Mouse (Mus musculus) heart, adult 11 months (tissue): ENCODE results near the gene Gpr39.

Source experiments
- DNase-seq: peaks from one replicate; pipeline ENCODE4 v3.0.0; 2022

The Gpr39 gene

DNA sequence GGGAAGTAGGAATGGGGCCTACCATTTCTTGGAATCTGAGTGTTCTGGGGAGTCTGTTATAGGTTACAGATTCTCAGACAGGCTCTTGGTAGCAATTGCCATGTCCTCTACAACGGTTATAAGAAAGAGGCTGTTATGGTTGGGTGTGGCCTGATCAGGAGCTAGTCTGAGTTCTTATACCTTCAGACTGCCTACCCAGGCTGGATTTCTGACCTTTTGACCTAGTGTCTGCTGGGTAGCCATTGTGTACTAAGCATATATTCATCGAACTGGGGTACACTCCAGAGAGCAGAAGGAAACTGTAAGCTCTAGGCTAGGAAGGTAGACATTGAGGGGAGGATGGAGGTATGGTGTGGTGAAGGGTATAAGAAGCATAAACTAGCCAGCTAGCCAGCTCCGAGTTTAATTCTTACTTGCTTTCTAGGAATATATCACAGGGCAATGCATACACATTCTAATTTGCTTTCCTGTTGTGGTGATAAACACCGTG lies 24.4 kb downstream of the Gpr39 start:
- DNase-seq, result peak; percentile 57

DNA sequence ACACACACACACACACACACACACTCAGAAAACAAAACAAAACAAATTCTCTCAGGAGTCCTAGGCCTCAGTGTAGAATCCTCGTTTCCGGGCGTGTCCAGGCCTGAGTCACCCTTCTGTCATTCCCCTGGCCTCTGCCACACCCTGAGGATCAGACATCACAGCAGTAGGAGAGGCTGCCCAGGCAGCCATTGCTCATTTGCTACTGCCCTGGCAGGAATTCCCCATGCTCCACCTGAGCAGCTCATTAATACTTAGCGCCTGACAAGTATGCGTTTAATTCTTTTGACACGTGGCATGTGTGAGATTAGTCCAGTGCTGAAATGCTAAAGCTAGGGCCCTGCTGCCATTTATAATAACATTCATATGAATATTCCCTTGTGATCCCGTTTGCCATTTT lies 25.0 kb downstream of the Gpr39 start:
- peak; percentile 82 for DNase-seq

DNA sequence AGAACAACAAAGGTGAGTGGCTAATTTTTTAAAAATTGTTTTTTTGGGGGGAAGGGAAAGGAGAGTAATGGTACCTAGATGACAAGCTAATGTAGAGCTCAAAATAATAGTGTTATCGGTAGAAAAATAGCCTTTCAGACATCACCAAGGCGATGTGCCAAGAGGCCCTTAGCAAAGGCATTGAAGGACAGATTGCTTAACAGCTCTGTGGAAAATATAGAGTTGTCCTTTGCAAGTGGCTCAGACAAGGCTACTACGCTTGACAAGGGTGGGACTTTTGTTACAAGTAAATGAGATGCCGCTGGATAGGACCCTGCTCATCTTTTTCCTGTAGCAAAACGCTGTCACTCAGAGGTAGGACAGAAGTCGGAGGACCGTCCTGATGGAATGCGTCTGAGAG lies 25.5 kb downstream of the Gpr39 start:
- peak; percentile 82 for DNase-seq

DNA sequence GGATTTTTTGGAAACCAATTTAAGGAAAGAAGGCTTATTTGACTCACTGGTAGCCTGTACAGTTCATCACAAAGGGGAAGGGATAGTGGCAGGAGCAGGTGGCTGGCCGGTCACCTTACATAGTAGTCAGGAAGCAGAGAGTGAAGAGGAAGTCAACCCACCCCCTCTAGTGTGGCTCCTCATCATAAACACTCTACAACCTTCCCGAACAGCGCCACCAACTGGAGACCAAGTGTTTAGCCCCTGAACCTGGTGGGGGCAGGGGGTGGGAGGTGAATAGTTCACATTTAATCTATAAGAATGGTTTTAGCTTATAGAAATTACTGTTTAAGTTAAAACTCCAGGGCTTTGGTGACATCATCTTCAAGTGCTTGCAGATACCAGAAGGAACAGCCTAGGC lies 28.6 kb downstream of the Gpr39 start:
- peak; percentile 77 for DNase-seq

DNA sequence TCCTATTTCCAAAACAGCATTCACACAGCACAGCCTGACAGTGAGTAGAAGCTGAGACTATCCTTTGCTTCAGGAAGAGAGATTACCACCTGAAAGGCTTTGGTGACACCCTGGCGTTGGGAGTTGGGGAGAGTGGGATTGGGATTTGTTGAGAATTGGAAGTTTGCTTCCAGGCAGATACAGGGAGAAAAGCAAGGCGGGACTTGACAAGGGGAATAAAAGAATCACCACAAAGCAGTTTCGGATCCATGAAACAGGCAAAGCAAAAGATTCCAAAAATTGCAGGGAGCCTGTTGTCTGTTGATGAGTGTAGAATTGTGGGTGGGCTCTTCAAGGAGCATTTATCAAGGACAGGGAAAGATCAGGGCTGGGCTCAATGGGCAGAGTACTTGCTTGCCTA lies 38.5 kb downstream of the Gpr39 start:
- peak; percentile 63 for DNase-seq

DNA sequence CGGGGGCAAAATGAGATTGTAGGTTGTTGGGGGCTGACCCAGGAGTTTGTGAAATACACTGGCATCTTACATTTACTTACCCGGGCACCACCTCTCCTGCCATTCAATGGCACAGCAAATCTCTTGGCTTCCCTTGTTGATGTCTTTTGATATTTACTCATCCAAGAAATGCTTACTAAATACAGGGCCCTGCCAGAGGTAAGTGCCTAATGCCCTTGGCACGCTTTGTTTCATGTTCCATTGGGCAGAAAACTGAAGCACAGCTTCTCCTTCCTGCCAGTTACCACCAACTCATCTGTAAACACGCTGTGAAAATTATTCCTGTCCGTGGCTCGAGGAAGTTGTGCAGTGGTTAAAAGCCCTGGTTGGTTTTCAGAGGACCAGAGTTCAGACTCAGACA lies 39.4 kb downstream of the Gpr39 start:
- DNase-seq, result peak; percentile 79

DNA sequence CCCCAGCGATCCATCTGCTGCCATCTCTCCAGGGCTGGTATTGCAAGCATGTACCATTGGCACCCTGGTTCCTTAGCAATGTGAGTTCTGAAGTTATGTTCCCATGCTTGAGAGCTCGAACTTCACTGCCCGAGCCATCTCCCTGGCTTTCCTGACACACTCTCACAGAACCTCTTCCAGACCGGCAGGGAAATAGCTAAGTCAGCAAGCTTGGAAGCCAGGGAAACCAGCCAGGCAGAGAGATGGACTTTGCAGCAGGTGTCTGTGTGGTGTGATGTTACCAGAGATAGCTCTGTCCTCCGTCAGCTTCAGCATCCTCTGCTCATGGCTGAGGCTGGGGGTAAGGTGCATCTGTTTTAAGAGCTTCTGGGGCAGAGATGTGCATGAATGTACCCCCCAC lies 41.1 kb downstream of the Gpr39 start:
- DNase-seq, result peak; percentile 66

DNA sequence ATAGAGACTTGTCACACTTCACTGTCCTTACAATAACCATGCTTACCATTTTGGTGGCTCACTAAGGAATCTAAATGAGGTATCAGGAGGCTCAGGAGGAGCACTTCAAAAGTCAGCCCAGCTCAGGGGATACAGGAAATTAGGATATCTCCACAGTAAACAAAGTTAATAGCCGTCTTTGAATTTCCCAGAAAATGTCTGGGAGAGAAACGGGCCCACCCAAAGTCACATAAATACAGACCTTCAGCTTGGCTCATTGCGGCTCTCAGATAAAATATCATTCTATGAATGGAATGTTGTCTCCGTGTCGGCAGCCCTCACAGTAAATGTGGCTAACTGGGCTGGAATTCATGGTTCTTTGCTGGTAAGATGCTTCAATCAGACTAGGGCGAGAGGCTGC lies 42.3 kb downstream of the Gpr39 start:
- DNase-seq, result peak; percentile 78

DNA sequence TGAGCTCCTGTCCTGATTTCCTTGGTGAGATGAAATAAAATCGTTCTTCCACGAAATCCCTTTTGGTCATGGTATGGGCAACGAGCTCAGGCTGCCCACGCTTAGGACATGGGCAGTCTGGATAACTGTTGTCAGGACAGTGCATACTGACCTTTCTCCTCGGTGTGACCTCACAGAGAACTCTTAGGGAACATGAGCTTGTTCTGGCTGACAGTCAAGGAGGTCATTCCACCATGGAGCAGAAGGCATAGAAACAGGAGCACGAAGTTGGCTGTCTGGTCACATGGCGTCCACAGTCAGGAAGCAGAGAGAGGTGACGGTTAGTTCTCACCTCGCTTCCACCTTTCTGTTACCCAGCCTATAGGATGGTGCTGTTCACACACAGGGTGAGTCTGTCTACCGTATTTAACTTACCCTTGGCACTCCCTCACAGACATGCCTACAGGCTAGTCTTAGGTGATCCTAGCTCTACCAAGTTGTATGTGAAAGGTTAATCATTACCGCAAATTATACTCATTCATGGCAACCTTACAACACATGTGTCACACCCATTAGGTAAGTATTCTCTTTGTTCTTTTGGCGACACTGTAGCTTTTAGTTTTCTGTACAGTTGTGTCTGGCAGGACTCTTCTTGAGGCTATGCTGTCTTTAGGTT lies 44.4 kb downstream of the Gpr39 start:
- peak; percentile 37 for DNase-seq

DNA sequence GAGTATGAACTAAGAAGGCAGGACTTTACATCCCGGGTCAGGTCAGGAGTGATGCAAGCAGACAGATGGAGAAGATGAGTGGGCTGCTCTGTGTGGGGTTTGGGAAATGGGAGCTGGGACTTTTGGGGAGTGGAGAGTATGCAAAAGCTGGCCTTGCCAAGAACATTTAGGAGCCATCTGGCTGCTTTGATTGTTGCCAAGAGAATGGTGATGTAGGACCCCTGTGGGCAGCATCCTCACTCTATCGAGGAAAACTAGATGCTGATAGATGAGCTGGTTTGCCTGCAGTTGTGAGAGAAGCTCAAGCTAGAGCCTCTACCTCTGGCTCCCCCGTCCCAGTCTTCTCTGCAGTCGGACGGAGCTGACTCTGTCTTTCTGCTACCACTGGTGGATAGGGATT lies 47.5 kb downstream of the Gpr39 start:
- DNase-seq, result peak; percentile 41

DNA sequence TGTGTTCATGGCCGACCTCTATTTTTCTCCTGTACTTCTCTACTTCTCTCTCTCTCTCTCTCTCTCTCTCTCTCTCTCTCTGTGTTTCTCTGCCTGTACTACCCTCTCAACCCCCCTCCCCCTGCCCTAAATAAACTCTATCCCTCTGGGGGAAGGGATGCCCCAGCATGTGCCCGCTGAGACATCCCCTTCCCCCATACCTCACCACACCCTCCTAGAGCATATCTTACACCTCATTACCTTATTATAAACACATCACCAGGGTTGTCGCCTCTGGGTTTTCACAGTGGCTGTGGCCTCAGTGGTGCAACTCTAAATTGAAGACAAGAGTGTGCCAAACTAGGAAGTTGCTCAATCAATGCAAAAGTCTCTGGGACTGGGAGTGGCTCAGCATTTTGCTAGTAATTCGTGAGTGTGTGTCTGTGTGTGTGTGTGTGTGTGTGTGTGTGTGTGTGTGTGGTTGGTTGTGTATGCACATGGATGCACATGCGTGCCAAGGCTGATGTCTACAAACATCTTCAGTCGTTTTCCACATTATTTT lies 52.3 kb downstream of the Gpr39 start:
- peak; percentile 43 for DNase-seq

DNA sequence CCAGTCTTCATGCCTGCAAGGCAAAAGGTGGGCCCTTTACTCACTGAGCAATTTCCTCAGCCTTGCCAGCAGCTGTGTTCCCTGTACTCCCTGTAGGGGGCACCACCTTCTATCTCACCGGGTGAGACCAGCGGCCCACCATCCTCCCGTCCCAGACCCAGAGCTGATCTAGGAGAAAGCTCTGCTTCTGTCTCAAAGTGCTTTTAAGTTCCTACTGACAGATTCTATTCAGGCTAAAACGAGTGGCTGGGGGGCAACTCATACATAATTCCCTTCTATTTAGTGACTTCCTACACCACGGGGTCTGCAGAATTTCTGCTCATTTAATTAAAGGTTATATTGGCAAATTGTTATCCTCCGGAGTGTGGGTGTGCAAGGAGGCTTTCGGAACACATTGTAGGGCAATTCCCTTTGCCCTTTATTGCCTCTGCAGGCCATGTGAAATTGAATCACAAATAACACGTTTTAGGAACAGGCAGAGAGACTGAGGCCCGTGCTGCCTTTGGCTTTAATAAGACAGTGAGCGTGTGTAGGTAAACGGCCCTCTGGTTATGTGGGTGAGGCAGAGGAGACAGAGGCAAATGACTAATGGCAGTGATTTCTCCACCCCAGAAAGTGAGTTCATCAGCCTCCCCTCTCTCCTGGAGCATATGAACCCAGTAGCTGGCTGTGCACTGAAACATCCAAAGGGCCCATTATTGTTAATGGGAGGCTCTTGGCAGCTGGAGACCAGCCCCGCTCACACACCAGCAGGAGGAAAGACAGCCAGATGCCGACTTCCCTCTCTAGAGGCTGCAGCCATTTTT lies 53.1 kb downstream of the Gpr39 start:
- peak; percentile 77 for DNase-seq

DNA sequence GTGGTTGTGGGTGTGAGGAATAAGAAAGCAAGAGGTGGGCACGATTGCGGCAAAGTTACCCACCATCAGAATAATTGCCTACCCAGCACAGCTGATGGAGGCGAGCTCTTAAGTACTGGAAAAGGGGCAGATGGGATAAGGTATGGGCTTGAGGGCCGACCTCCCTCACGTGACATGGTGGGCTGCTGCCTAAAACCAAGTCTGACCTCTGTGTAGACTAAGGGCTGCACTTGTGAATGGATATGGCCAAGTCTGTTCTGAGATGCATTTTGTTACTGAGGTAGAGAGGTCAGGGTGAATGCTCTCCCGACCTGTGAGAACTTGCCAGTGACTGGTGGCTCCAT lies 53.7 kb downstream of the Gpr39 start:
- DNase-seq, result peak; percentile 75

DNA sequence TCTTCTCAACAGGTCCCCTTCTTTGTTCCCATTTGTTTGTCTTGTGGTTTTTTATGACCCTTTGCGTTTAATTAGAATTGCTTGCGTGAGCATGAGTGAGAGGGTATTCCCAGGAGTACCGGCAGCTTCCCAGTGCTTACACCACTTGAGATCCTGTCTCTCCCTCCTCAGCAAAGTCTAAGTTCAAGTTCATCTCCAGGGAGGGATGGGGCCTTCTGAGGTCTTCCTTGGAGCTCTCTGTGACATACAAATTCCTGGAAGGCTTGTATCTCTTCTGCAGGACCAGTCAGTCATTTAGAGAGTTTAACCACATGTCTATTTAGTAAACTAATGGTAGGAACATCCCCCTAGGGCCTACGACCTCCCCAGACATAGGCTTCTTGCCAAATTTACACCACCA lies 55.1 kb downstream of the Gpr39 start:
- peak; percentile 43 for DNase-seq

DNA sequence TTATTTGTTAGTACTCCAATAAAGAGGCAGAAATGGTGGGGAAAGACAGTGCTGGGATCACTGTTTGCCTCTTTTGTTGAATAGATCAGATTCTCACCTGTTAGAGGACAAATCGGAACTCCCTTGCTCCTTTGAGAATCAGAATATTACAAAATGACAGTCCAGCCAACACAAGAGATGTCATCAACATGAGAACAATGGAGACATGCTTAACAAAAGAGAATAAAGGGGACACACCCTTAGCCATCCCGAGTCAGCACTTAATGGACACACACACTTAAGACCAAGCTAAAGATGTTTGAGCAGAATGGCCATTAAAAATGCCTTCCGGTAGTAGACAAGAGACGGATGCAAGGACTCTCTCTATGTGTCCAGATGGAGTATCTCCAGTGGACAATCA lies 68.0 kb downstream of the Gpr39 start:
- DNase-seq, result peak; percentile 27

DNA sequence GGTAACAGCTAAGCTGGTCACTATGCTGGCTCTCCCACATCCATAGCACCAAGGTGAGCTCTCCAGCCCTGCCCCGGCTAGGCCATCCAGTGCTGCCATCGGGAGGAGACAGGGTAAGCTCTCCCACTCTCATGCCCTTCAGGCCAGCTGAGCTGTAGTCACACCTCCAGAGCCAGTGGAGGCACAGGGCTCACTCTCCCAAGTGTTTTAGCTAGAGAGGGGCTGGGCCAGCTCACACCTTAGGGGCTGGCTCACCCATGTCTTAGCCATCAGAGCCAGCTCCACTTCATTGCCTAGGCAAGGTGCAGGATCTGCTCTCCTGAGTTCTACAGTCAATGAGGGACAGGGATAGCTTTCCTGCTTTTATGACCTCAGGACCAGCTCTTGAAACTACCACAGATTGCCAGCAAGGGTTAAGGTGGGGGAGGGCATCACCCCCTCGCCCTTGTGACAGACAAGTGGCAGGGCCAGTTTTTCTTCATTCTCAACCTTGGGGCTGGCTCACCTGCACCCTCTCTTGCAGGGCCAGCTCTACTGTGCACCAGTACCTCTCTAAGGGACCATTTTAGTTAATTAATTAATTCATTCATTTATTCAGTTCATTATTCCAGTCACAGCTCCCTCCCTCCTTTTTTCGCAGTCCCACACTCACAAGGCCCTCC lies 78.7 kb downstream of the Gpr39 start:
- DNase-seq, result no peak

DNA sequence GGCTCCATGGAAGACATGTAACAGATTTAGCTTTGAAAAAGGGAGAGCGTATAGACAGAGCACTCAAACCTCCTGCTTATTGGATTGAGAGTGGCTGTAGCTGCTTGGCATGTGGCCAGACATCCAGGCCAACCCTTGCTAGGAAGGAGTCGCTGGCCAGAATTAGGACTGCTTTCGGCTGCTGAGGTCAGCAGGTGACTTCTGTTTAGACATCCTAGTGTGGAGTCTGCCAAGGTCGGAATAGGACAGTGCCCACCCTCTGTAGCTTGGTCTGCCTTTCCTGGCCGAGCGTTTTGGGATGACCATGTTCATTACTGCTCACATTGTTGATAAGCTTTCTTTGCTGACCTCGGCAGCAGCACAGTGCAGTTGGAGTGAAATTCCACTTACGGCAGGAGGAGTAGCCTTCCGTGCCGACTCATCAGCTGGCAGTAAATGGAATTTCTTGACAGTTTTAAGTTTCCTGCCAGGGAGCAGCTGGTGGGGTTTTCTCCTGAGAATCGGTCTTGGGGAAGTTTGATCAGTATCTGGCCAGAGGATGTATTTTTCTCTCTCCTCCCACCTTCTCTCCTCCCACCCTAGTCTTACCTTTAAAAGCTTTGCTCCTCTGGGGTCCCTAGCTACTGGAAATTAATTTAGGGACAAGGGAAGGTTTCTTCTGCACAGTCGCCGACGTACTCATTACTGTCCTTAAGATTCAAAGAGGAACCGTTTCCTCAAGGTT lies 83.3 kb downstream of the Gpr39 start:
- peak; percentile 93 for DNase-seq

DNA sequence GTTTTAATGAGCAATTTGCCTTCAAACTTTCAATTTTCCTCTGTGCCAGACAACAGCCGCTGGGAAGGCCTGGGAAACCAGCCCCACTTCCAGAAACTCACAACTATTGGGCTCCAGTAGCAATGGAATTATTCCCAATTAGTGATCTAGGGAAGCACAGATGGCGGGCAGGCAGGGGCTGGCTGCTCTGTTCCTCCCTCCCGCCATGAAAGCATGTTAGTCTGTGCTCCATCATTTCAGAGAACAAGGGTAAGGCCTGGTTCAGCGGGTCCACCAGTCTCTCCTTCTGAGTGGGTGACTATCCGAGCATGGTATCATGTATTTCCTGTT lies 83.9 kb downstream of the Gpr39 start:
- peak; percentile 87 for DNase-seq

DNA sequence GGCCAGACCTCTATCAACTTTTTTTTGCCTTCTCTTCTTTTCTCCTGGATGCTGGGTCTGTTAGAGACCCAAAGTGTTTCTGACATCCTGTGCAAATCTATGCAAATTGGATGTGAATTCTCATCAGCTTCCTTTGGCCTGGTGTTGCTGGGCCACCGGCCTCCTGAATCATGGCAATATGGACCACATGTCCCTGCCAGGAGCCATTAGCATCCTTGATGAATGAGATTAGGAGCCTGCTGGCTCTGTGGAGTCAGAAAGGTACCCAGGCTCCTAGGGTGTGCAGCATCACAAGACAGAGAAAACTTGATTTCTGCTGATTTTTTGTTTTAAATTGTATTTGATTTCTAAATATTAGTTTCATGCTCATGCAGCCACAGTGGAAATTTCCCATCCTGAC lies 85.3 kb downstream of the Gpr39 start:
- DNase-seq, result no peak

DNA sequence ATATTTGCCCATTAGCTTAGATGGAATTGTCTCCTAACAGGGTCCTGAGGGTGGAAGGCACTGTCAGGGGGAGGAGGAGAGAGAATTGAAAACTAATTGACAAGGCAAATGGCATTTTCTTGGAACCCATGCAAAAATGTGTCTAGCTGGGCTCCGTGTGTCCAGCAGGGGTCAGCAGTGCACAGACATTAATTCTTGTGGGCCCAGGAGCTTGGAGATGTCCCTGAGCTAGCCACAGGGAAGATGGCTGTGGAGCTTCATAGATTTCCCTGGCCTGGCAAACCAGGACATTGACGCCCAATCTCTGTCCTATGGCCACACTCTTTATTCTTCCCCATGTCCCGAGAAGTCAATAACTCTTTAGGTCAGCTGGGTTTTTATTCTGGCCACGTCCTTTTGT lies 113.0 kb downstream of the Gpr39 start:
- no peak for DNase-seq

DNA sequence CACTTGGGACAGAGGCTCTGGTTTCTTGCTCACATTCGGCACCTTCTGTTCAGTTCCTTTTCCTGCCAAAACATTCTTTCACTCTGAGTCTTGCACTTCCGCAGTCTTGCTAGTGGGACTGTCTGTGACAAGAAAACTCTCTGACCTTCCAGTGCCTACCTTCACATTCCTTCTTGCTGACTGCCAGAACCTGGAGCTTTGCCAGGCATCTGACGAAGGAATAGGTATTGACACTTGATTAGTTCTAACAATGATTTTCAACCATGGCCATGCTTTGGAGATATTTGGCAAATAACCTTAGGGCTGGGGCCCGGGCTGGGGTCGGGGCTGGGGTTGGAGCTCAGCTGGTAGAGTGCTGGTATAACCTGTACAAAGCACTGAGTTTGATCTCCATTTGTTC lies 123.7 kb downstream of the Gpr39 start:
- DNase-seq, result no peak

DNA sequence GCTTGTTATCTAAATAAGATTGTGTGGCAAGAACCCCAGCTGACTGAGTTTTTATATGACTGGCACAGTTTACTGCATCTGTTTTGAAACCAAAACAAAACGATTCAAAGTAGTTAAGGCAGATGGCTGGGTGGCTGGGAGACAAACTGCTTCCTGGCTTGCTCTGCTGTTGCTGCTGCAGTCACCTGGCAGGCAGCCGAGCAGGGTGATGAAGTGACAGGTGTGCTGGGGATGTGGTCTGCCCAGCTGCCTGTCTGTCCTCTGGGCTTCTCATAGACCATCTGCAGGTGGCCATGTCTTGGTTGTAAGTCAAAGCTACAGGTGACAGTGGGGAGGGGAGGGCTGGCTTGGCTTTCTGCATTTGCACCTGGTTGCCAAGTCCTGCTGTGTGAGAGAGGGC lies 131.6 kb downstream of the Gpr39 start:
- DNase-seq, result no peak

DNA sequence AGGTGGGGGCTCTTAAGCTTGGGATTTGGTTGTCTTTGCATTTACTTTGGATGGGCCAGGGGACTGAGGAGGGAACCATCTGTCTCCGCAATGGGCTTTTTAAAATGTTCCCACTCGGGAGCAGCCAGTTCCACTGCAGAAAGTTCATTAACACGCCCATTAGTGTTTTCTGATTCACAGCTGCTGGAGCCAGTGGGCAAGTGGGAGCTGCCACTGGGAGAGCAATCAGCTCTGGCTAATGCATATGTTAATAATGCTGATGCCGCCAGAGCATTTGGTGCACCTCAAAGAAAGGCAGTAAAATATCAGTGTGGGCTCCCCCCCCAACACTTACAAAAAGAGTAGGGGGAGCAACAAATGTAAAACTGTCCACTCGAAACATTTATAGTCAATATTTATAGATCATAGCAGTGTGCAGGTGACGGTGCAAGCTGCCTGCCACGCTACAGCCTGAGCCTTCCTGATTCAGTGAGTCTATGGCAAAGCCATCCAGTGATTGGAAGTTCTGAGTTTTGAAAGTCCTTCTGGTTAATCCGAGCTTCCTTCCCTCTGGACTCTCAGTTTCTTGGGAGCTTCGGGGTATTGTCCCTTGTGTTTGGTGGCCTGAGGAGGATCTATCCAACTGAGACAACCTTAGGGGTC lies 136.5 kb downstream of the Gpr39 start:
- no peak for DNase-seq
